ENCODE assay signal across 28 mouse cellular contexts in genomic region chr16:46166971-46167370, GRCm38 (mm10). TPM values are rescaled to one million over a fixed set of nuclear protein-coding genes. Genes with fewer than 3 reads are reported as not detected.
"Had no signal": no experiment of that assay in that cellular context is flagged by ENCODE, and none has a peak within 500 bp of the region (broad histone marks: within the 10 kb centered on the region; RNA-seq: fewer than 3 reads in every experiment).

No protein-coding gene starts in this region.

- H3K4me3 ChIP-seq: heart, adult 2 months; heart, embryonic 13.5 days; heart, embryonic 15.5 days; hindbrain, embryonic 13.5 days; hindbrain, embryonic 15.5 days; kidney, embryonic 15.5 days; limb, embryonic 10.5 days; limb, embryonic 12.5 days; liver, embryonic 13.5 days had no signal

- H3K4me2 ChIP-seq: heart, embryonic 11.5 days; heart, embryonic 13.5 days; heart, embryonic 15.5 days; hindbrain, embryonic 13.5 days; hindbrain, embryonic 15.5 days; kidney, embryonic 15.5 days; limb, embryonic 12.5 days; liver, embryonic 11.5 days; liver, embryonic 13.5 days had no signal

- H3K27me3 ChIP-seq: heart, embryonic 13.5 days; heart, embryonic 15.5 days; hindbrain, embryonic 13.5 days; hindbrain, embryonic 15.5 days; kidney, embryonic 15.5 days; limb, embryonic 12.5 days; liver, embryonic 13.5 days had no signal

- DNase-seq: heart, adult 11 months; heart, adult 2 months; heart, postnatal 14 days; heart, postnatal 36 days; kidney, adult 11 months; kidney, adult 2 months; kidney, adult 9 months; kidney, postnatal 14 days; kidney, postnatal 36 days; layer of hippocampus, adult 9-11 months; layer of hippocampus, postnatal 36 days; liver; liver, embryonic 13.5 days had no signal

- H3K36me3 ChIP-seq: heart, embryonic 13.5 days; heart, embryonic 15.5 days; hindbrain, embryonic 13.5 days; hindbrain, embryonic 15.5 days; kidney, embryonic 15.5 days; limb, embryonic 10.5 days; limb, embryonic 12.5 days; liver, embryonic 13.5 days had no signal

RNA-seq across cellular contexts. Expression of gene Cd96, which starts 46.9 kb away (rescaled TPM):
- total RNA-seq: heart, adult 2 months; heart, postnatal 36 days; hindbrain, postnatal 0 days; layer of hippocampus, adult 18-20 months; layer of hippocampus, postnatal 36 days; left cerebral cortex, postnatal 14 days had no signal
- polyA plus RNA-seq: frontal cortex, adult 2 months; heart, embryonic 11.5 days; heart, postnatal 0 days; hindbrain, embryonic 15.5 days; kidney, embryonic 15.5 days; kidney, postnatal 0 days; limb, embryonic 10.5 days; limb, embryonic 12.5 days; liver, embryonic 13.5 days had no signal
